Mouse (Mus musculus) regulatory T cell (primary cell): ENCODE measurements around the gene Vmn2r9.
"Not testable (repeated sequence)": the region's sequence is repeated elsewhere in the genome, so short reads cannot be mapped to it uniquely, and the experiment has no call there.

Experiments used
- in situ Hi-C: fragments of 300-600 bp; cut with MboI, MseI; formaldehyde crosslinking; loops from one replicate; pipeline ENCODE4 v1.15.1; 2025; ENCODE audit warnings: high pct_unique_total_duplicates

Vmn2r9 gene

DNA sequence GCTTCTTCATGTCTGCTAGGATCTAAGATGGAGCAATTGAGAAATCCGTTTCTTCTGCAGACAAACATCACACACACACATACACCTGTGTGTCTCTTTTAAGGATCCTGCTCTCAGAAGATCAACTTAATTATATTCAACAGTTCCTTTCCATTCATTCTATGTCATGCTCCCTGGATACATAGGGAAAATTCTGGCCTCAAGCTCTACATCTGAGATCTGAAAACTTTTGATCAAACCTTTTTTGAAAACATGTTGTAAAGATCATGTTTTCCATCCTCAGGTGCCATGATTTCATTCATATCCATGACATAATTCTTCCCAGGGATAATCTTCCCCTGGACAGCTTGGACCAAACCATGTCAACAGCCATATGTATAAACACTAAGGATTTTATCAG, at the start of gene Vmn2r9:
TSS of gene Vmn2r9 (minus strand) at position 101 of the 400 bp plus-strand sequence.
- in situ Hi-C loops = loop anchor here (5.0 kb wide), 1 partner anchor 45 kb away; the partner anchor contains the start of gene Vmn2r8

DNA sequence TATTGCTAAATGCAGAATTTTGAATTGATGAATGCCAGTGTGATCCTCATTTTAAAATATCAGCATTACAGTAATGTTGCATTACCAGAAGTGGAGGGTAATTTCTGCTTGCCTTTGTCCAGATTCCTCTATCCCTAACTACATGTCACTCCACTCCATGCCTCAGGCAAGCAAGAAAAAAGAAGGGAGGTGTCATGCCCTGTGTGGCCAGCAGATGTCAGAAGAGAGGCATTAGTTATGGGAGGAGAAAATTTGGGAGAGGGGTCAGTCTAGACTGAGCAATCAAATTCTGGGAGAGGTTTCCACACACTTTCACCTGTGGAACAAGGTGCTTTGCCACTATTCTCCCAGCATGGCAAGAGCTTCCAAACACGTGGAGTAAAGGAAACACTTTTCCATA, 14.3 kb upstream of the Vmn2r9 start:
- in situ Hi-C loops = not testable (repeated sequence)

DNA sequence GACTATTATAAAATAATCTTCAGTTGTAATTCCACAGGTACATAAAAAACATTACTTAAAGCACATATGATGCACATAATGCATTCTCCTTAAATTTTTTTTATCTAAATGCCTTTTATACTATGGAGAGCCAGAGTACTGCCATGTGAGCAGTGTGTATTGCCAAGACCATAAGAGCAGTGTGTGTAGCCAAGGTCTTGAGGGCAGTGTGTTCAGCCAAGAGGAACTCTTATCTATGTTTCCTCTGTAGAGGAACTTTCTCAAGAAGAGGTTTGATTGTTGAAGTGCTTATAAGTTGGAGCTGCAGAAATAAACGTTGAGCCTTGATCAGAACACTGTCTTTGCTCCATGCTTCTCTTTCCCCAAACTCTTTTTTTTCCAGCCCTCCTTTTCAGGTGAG, 2.9 kb downstream of the Vmn2r9 start:
- in situ Hi-C loops = no loop called here

DNA sequence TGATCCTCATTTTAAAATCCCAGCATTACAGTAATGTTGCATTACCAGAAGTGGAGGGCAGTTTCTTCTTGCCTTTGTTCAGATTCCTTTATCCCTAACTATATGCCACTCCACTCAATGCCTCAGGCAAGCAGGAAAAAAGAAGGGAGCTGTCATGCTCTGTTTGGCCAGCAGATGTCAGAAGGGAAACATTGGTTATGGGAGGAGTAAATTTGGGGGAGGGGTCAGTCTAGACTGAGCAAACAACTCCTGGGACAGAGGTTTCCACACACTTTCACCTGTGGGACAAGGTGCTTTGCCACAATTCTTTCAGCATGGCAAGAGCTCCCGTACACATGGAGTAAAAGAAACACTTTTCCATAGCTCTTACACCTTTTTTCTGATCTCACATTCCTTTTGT, 16.2 kb downstream of the Vmn2r9 start:
- in situ Hi-C loops = no loop called here

DNA sequence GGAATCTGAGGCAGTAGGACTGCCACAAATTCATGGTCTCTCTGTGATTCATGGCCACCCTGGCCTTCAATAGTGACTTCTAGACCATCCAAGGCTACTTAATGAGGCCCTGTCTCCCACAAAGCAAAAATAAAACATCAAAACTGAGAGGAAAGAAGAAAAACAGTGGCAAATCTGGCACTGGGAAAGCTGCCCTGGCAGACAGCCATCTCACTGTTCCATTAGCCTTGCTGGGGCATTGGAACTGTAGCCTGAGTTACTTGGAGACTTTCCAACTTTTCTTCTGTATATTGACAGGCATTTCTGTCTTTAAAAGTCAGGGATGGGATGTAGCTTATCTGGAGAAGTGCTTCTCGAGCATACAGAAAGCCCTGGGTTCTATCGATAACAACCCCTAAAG, 29.1 kb downstream of the Vmn2r9 start:
- in situ Hi-C loops = no loop called here

DNA sequence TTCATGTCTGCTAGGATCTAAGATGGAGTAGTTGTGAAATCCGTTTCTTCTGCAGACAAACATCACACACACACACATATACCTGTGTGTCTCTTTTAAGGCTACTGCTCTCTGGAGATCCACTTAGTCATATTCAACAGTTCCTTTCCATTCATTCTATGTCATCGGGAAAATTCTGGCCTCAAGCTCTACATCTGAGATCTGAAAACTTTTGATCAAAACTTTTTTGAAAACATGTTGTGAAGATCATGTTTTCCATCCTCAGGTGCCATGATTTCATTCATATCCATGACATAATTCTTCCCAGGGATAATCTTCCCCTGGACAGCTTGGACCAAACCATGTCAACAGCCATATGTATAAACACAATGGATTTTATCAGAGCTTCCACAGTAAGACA, 43.7 kb downstream of the Vmn2r9 start, which contains the start of gene Vmn2r8:
TSS of gene Vmn2r8 (minus strand) at position 101 of the 400 bp plus-strand sequence.
- in situ Hi-C loops = loop anchor here (5.0 kb wide), 1 partner anchor 44 kb away; the partner anchor contains the start of gene Vmn2r9

DNA sequence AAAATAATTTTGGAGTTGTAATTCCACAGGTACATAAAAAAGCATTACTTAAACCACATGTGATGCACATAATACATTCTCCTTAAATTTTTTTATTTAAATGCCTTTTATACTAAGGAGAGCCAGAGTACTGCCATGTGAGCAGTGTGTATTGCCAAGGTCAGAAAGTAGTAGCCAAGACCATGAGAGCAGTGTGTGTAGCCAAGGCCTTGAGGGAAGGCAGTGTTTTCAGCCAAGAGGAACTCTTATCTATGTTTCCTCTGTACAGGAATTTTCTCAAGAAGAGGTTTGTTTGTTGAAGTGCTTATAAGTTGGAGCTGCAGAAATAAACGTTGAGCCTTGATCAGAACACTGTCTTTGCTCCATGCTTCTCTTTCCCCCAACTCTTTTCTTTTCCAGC, 48.8 kb downstream of the Vmn2r9 start:
- in situ Hi-C loops = no loop called here

DNA sequence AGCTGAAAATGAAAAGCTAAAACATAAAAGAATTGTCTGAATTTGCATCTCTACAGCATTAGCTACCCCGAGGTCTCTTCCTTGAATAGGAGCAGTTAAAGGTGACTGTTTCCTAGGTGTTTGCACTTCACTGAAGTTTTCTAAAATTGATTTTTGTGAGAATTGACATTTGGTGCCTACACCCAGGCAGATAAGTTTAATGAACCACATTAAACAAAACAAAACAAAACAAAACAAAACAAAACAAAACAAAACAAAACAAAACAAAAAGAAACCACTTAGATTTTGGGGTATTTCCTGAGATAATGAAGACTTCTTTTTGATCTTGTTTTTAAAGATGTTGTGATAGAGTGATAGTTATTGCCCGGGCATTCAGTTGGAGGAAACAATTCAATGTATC, 57.1 kb downstream of the Vmn2r9 start, which contains the start of gene Tmed11:
TSS of gene Tmed11 (minus strand) at position 101 of the 400 bp plus-strand sequence.
- in situ Hi-C loops = not testable (repeated sequence)

DNA sequence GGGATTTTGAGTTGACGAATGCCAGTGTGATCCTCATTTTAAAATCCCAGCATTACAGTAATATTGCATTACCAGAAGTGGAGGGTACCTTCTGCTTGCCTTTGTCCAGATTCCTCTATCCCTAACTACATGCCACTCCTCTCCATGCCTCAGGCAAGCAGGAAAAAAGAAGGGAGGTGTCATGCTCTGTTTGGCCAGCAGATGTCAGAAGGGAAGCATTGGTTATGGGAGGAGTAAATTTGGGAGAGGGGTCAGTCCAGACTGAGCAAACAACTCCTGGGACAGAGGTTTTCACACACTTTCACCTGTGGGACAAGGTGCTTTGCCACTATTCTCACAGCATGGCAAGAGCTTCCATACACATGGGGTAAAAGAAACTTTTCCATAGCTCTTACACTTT, 62.0 kb downstream of the Vmn2r9 start:
- in situ Hi-C loops = not testable (repeated sequence)
